8 mouse cellular contexts compared by ENCODE assay signal in the genomic region with DNA sequence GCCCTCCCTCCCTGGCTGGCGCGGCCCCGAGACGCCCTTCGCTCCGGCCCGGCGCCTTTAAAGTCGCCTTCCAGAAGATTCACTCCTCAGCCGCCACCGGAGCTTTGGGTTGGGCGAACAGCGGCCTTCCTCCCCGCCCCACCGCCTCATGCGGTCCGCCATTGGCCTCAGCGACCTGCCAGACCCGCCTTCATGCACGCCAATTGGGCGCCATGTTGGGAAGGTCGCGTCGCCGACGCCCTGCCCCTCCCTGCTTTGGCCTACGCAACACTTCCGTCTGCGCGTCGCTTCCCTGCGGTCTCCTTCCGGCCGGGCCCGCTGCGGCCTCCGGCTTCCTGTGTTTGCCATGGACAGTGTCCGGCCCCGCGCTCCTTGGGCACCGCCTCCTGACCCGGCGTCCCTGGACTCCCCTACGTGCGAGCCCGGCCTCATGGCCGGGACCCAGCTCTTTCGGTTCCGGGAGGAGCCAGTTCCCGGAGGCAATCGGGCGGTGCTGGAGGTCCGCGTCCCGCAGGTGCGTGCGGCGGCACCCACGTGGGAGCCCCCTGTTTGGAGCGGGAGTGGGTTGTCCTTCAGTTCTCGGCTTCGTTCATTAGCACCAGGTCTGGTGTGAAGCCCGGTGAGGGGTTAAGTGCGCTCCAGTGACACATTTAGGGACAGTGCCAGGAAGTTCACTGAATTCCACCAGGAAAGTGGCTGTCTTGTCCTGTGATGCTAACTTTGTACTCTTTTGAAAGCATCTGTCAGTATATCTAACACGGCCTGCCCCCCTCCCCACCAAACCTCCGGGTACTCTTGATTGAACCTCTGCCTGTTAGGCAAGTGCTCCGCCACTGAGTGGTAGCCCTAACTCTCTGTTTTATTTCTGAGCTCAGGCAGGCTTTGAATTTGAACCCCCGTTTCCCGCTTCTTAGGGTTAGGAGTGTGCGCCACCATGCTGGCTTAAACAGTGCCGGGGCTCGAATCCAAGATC. TPM values are rescaled to one million over a fixed set of nuclear protein-coding genes. Genes with fewer than 3 reads are reported as not detected.
A peak's percentile ranks its signal among the peaks of the same experiment; 100 is the strongest.
DNase-seq lines count a peak whose midpoint lies in the region; ATAC-seq and TF ChIP-seq lines count a peak whose summit lies in the region.

A gene (plus strand): TSS at position 18 of the 973 bp plus-strand sequence.
A gene (minus strand): TSS at position 189 of the 973 bp plus-strand sequence.

- peak within 1 kb of the TSS; percentile 79 for H3K4me3 ChIP-seq in heart, embryonic 12.5 days
- H3K4me3 ChIP-seq in kidney, postnatal 0 days (replicated peaks; ENCODE audit: low read depth, low read length) = peak within 1 kb of the TSS; percentile 87
- peak within 1 kb of the TSS; percentile 91 for H3K4me3 ChIP-seq in liver, embryonic 11.5 days (ENCODE audit: low read depth, low read length)
- H3K4me3 ChIP-seq in stomach, embryonic 14.5 days (ENCODE audit: low read depth, low read length) = peak within 1 kb of the TSS; percentile 76

- peak within 1 kb of the TSS; percentile 94 for H3K9ac ChIP-seq in heart, embryonic 12.5 days
- peak within 1 kb of the TSS; percentile 95 for H3K9ac ChIP-seq in kidney, postnatal 0 days (ENCODE audit: low read depth, low read length)
- H3K9ac ChIP-seq in liver, embryonic 11.5 days (ENCODE audit: low read depth, low read length) = peak within 1 kb of the TSS; percentile 96
- peak within 1 kb of the TSS; percentile 89 for H3K9ac ChIP-seq in stomach, embryonic 14.5 days (replicated peaks; ENCODE audit: low read depth, low read length)

- peaks cover 48% of the 10 kb centered on the region for H3K36me3 ChIP-seq in heart, embryonic 12.5 days
- peaks cover 25% of the 10 kb centered on the region for H3K36me3 ChIP-seq in kidney, postnatal 0 days (ENCODE audit: insufficient read depth, low read length)
- H3K36me3 ChIP-seq in liver, embryonic 11.5 days (ENCODE audit: control insufficient read depth, insufficient read depth, low read length) = peaks cover 28% of the 10 kb centered on the region
- peaks cover 34% of the 10 kb centered on the region for H3K36me3 ChIP-seq in stomach, embryonic 14.5 days (ENCODE audit: control insufficient read depth, insufficient read depth, low read length)

- 1% methylated on average over 72 of the region's 72 CpGs for WGBS in heart, embryonic 12.5 days
- WGBS in kidney, postnatal 0 days = 1% methylated on average over 72 of the region's 72 CpGs
- under 1% methylated on average over 72 of the region's 72 CpGs for WGBS in liver, embryonic 11.5 days
- under 1% methylated on average over 72 of the region's 72 CpGs for WGBS in stomach, embryonic 14.5 days

- no peaks in the 10 kb centered on the region for H3K9me3 ChIP-seq in heart, embryonic 12.5 days (replicated peaks)
- H3K9me3 ChIP-seq in kidney, postnatal 0 days (replicated peaks; ENCODE audit: low read length) = no peaks in the 10 kb centered on the region
- H3K9me3 ChIP-seq in liver, embryonic 11.5 days (ENCODE audit: control insufficient read depth, low read length) = no peaks in the 10 kb centered on the region
- no peaks in the 10 kb centered on the region for H3K9me3 ChIP-seq in stomach, embryonic 14.5 days (ENCODE audit: control insufficient read depth, low read depth, low read length)

- H3K27ac ChIP-seq in heart, embryonic 12.5 days (ENCODE audit: poor library complexity, severe bottlenecking) = peak within 1 kb of the TSS; percentile 99
- peak within 1 kb of the TSS; percentile 99 for H3K27ac ChIP-seq in kidney, postnatal 0 days
- peak within 1 kb of the TSS; percentile 99 for H3K27ac ChIP-seq in liver, embryonic 11.5 days (ENCODE audit: low read depth, low read length)
- H3K27ac ChIP-seq in stomach, embryonic 14.5 days (ENCODE audit: low read length) = peak within 1 kb of the TSS; percentile 100

- H3K4me1 ChIP-seq in heart, embryonic 12.5 days (replicated peaks) = peaks cover 37% of the 10 kb centered on the region
- H3K4me1 ChIP-seq in kidney, postnatal 0 days (replicated peaks; ENCODE audit: insufficient read depth, low read length) = peaks cover 28% of the 10 kb centered on the region
- peaks cover 29% of the 10 kb centered on the region for H3K4me1 ChIP-seq in liver, embryonic 11.5 days (replicated peaks; ENCODE audit: control insufficient read depth, insufficient read depth, low read length)
- peaks cover 27% of the 10 kb centered on the region for H3K4me1 ChIP-seq in stomach, embryonic 14.5 days (ENCODE audit: control insufficient read depth, insufficient read depth, low read length)

- DNase-seq in CD4-positive helper T cell, adult 2 months (ENCODE audit: low read depth, low spot score) = peak; percentile 98
- peak; percentile 94 for DNase-seq in brain, embryonic 18.5 days (ENCODE audit: low read depth, low spot score)
- peak; percentile 99 for DNase-seq in kidney, postnatal 0 days (ENCODE audit: low spot score)
- DNase-seq in liver, embryonic 11.5 days (ENCODE audit: low spot score) = peak; percentile 94
- DNase-seq in naive thymus-derived CD4-positive, alpha-beta T cell, adult 2 months (ENCODE audit: low read depth) = peak; percentile 96

- peak; percentile 96 for ATAC-seq in erythroid progenitor cell, adult 5-6 weeks (replicated peaks; ENCODE audit: low FRiP score, poor library complexity, severe bottlenecking)
- peak; percentile 94 for ATAC-seq in heart, embryonic 12.5 days (ENCODE audit: insufficient number of reproducible peaks, low FRiP score)
- peak; percentile 96 for ATAC-seq in kidney, postnatal 0 days (replicated peaks; ENCODE audit: low FRiP score, low read depth)
- ATAC-seq in liver, embryonic 11.5 days (replicated peaks; ENCODE audit: low FRiP score) = peak; percentile 92
- ATAC-seq in stomach, embryonic 14.5 days (ENCODE audit: insufficient number of reproducible peaks, insufficient read depth, low FRiP score, low read depth) = peak; percentile 95

- H3K27me3 ChIP-seq in heart, embryonic 12.5 days (replicated peaks) = no peaks in the 10 kb centered on the region
- no peaks in the 10 kb centered on the region for H3K27me3 ChIP-seq in kidney, postnatal 0 days (ENCODE audit: insufficient read depth, low read length)
- no peaks in the 10 kb centered on the region for H3K27me3 ChIP-seq in liver, embryonic 11.5 days (replicated peaks; ENCODE audit: control insufficient read depth, insufficient read depth, low read length)
- H3K27me3 ChIP-seq in stomach, embryonic 14.5 days (ENCODE audit: control insufficient read depth, insufficient read depth, low read length) = no peaks in the 10 kb centered on the region

- TF ChIP-seq CTCF in kidney, postnatal 0 days (IDR thresholded peaks at IDR 0.05; ENCODE audit: low read depth) = no peak

- peak within 1 kb of the TSS; percentile 93 for H3K4me2 ChIP-seq in heart, embryonic 12.5 days
- H3K4me2 ChIP-seq in kidney, postnatal 0 days (ENCODE audit: low read length) = peak within 1 kb of the TSS; percentile 90
- peak within 1 kb of the TSS; percentile 93 for H3K4me2 ChIP-seq in liver, embryonic 11.5 days
- peak within 1 kb of the TSS; percentile 89 for H3K4me2 ChIP-seq in stomach, embryonic 14.5 days (replicated peaks; ENCODE audit: low read depth, low read length)

RNA-seq across cellular contexts. Expression of the first gene that starts in this region (rescaled TPM):
- total RNA-seq in erythroid progenitor cell, adult 5-6 weeks (2015; ENCODE audit: low replicate concordance) = 27.4 and 60.4 TPM in 2 replicates
- total RNA-seq in erythroid progenitor cell, adult 5-6 weeks (2017; ENCODE audit: low replicate concordance) = 17.8 and 18.4 TPM in 2 replicates
- 55.5 and 57.4 TPM in 2 replicates for polyA plus RNA-seq in heart, embryonic 12.5 days (2016; fragmentation: Nextera tagmentation; extraction: Ambion mirVana)
- 60.2 and 71.5 TPM in 2 replicates for polyA plus RNA-seq in kidney, postnatal 0 days (2015; fragmentation: Nextera tagmentation; extraction: Ambion mirVana)
- polyA plus RNA-seq in liver, embryonic 11.5 days (2014; fragmentation: Nextera tagmentation; extraction: Ambion mirVana) = 65.1 and 73.9 TPM in 2 replicates
- 68.9 and 71.7 TPM in 2 replicates for polyA plus RNA-seq in stomach, embryonic 14.5 days (2014; fragmentation: Nextera tagmentation; extraction: Ambion mirVana)

RNA-seq across cellular contexts. Expression of the second gene that starts in this region (rescaled TPM):
- total RNA-seq in erythroid progenitor cell, adult 5-6 weeks (2015; ENCODE audit: low replicate concordance) = 5.4 and 18.0 TPM in 2 replicates
- total RNA-seq in erythroid progenitor cell, adult 5-6 weeks (2017; ENCODE audit: low replicate concordance) = 5.1 and 10.8 TPM in 2 replicates
- 76.9 and 77.8 TPM in 2 replicates for polyA plus RNA-seq in heart, embryonic 12.5 days (2016; fragmentation: Nextera tagmentation; extraction: Ambion mirVana)
- 52.8 and 54.1 TPM in 2 replicates for polyA plus RNA-seq in kidney, postnatal 0 days (2015; fragmentation: Nextera tagmentation; extraction: Ambion mirVana)
- 93.1 and 102 TPM in 2 replicates for polyA plus RNA-seq in liver, embryonic 11.5 days (2014; fragmentation: Nextera tagmentation; extraction: Ambion mirVana)
- polyA plus RNA-seq in stomach, embryonic 14.5 days (2014; fragmentation: Nextera tagmentation; extraction: Ambion mirVana) = 68.2 and 68.6 TPM in 2 replicates

Comparison
In these comparisons a context has a peak if more than half of its experiments do, and no peak if none do; other contexts are left out.
1. Peak in every context shown above with its lines: DNase-seq, ATAC-seq, H3K4me3 ChIP-seq and H3K27ac ChIP-seq.